Mouse (Mus musculus) CH12.LX (cell line): Measurements from ENCODE around the gene Rora. TPM values are rescaled to one million over a fixed set of nuclear protein-coding genes. Genes with fewer than 3 reads are reported as not detected.

ENCODE experiments used
- DNase-seq: peaks from one replicate; pipeline ENCODE4 v3.0.0-alpha.2; 2013; ENCODE audit errors: extremely low read depth
- H3K27ac ChIP-seq: 2 replicates; pipeline ENCODE4 v1.5.1; 2012; ENCODE audit warnings: low read depth, mild to moderate bottlenecking, control low read depth, moderate library complexity; ENCODE audit not compliant: insufficient read depth
- H3K27me3 ChIP-seq: replicated peaks from 2 replicates; pipeline ENCODE3; 2012; ENCODE audit warnings: inconsistent platforms
- H3K36me3 ChIP-seq, 2 experiments: replicated peaks in 1 of 2; 2 replicates each; pipeline versions ENCODE3 to v1.6.1; 2012; ENCODE audit warnings: inconsistent platforms in 1 of 2, low read length in 1 of 2, mild to moderate bottlenecking in 1 of 2, mixed read lengths in 1 of 2, moderate library complexity in 1 of 2; ENCODE audit not compliant: control insufficient read depth in 1 of 2, insufficient read depth in 1 of 2
- H3K4me1 ChIP-seq, 2 experiments: 2 replicates each; pipeline ENCODE4 v1.6.1; 2012; ENCODE audit warnings: inconsistent platforms in 1 of 2, moderate library complexity in 1 of 2; ENCODE audit not compliant: insufficient read depth in 2 of 2, control insufficient read depth in 1 of 2
- H3K4me2 ChIP-seq: 2 replicates; pipeline ENCODE4 v1.6.1; 2012; ENCODE audit warnings: low read depth, mild to moderate bottlenecking, control low read depth; ENCODE audit not compliant: poor library complexity, insufficient read depth, severe bottlenecking
- H3K4me3 ChIP-seq, 3 experiments: fragments of 150-350 bp in 1 of 3; sonication (generic) in 1 of 3; replicated peaks in 1 of 3; 2 replicates each; pipeline versions ENCODE3 to v1.5.1; 2011 to 2012; ENCODE audit warnings: low read depth in 2 of 3, low read length in 2 of 3, mild to moderate bottlenecking in 2 of 3, moderate library complexity in 2 of 3, control low read depth in 1 of 3, improper control_type of control experiment in 1 of 3, inconsistent platforms in 1 of 3, mixed read lengths in 1 of 3; ENCODE audit not compliant: poor library complexity in 1 of 3
- H3K79me2 ChIP-seq: replicated peaks from 2 replicates; pipeline ENCODE4 v1.6.1; 2012; ENCODE audit warnings: mild to moderate bottlenecking, moderate library complexity; ENCODE audit not compliant: control insufficient read depth, poor library complexity, insufficient read depth, severe bottlenecking; ENCODE audit errors: extremely low read depth
- H3K9ac ChIP-seq: 2 replicates; pipeline ENCODE4 v1.6.1; 2012; ENCODE audit warnings: low read depth, mild to moderate bottlenecking, control low read depth, moderate library complexity; ENCODE audit not compliant: insufficient read depth
- H3K9me3 ChIP-seq: replicated peaks from 2 replicates; pipeline ENCODE3; 2012; ENCODE audit warnings: low read length, inconsistent platforms, mixed read lengths
- CHD1 ChIP-seq: IDR thresholded peaks from 2 replicates; pipeline ENCODE4 v1.6.1; 2012; ENCODE audit warnings: low read depth, low read length, improper control_type of control experiment, inconsistent platforms
- CHD2 ChIP-seq: IDR thresholded peaks from 2 replicates; pipeline ENCODE4 v1.6.1; 2011; ENCODE audit warnings: low read length, improper control_type of control experiment
- CTCF ChIP-seq, 2 experiments: IDR thresholded peaks in 1 of 2; conservative IDR thresholded peaks in 1 of 2; 2 replicates each; pipeline ENCODE4 v1.5.1; 2011 to 2012; ENCODE audit warnings: low read depth in 2 of 2, low read length in 2 of 2, improper control_type of control experiment in 1 of 2, inconsistent platforms in 1 of 2, mild to moderate bottlenecking in 1 of 2, moderate library complexity in 1 of 2
- EP300 ChIP-seq: IDR thresholded peaks from 2 replicates; pipeline ENCODE4 v1.6.1; 2011; ENCODE audit warnings: low read length, improper control_type of control experiment
- ETS1 ChIP-seq: conservative IDR thresholded peaks from 2 replicates; pipeline ENCODE4 v1.6.1; 2012; ENCODE audit warnings: low read depth, mild to moderate bottlenecking, inconsistent platforms, low read length, improper control_type of control experiment, moderate library complexity
- HCFC1 ChIP-seq: IDR thresholded peaks from 2 replicates; pipeline ENCODE4 v1.6.1; 2012; ENCODE audit warnings: low read depth, mild to moderate bottlenecking, inconsistent platforms, low read length, improper control_type of control experiment
- KAT2A ChIP-seq: IDR thresholded peaks from 2 replicates; pipeline ENCODE4 v1.6.1; 2012; ENCODE audit warnings: low read length, improper control_type of control experiment, inconsistent platforms; ENCODE audit not compliant: insufficient replicate concordance
- MAFK ChIP-seq: IDR thresholded peaks from 2 replicates; pipeline ENCODE4 v1.6.1; 2011; ENCODE audit warnings: low read length, improper control_type of control experiment; ENCODE audit not compliant: insufficient replicate concordance
- MAZ ChIP-seq: IDR thresholded peaks from 2 replicates; pipeline ENCODE4 v1.6.1; 2012; ENCODE audit warnings: low read depth, mild to moderate bottlenecking, inconsistent platforms, low read length, improper control_type of control experiment, moderate library complexity
- MEF2A ChIP-seq: IDR thresholded peaks from 2 replicates; pipeline ENCODE4 v1.6.1; 2014; ENCODE audit warnings: low read depth, mild to moderate bottlenecking, inconsistent platforms, low read length, improper control_type of control experiment, borderline replicate concordance
- NELFE ChIP-seq: IDR thresholded peaks from 2 replicates; pipeline ENCODE4 v1.6.1; 2011; ENCODE audit warnings: low read depth, low read length, improper control_type of control experiment
- NRF1 ChIP-seq: IDR thresholded peaks from 2 replicates; pipeline ENCODE4 v1.6.1; 2014; ENCODE audit warnings: low read depth, mild to moderate bottlenecking, inconsistent platforms, low read length, improper control_type of control experiment, moderate library complexity
- POLR2AphosphoS2 ChIP-seq: IDR thresholded peaks from 2 replicates; pipeline ENCODE4 v1.6.1; 2011; ENCODE audit warnings: low read depth, low read length, improper control_type of control experiment
- RAD21 ChIP-seq: IDR thresholded peaks from 2 replicates; pipeline ENCODE4 v1.6.1; 2011; ENCODE audit warnings: low read depth, mild to moderate bottlenecking, low read length, improper control_type of control experiment, moderate library complexity
- SIN3A ChIP-seq: IDR thresholded peaks from 2 replicates; pipeline ENCODE4 v1.6.1; 2012; ENCODE audit warnings: low read length, improper control_type of control experiment, inconsistent platforms
- TBP ChIP-seq: conservative IDR thresholded peaks from 2 replicates; pipeline ENCODE4 v1.6.1; 2011; ENCODE audit warnings: low read depth, low read length, improper control_type of control experiment
- UBTF ChIP-seq: IDR thresholded peaks from 2 replicates; pipeline ENCODE4 v1.6.1; 2012; ENCODE audit warnings: low read depth, mild to moderate bottlenecking, inconsistent platforms, low read length, improper control_type of control experiment, moderate library complexity
- USF2 ChIP-seq: conservative IDR thresholded peaks from 2 replicates; pipeline ENCODE4 v1.6.1; 2011; ENCODE audit warnings: low read depth, low read length, improper control_type of control experiment
- ZKSCAN1 ChIP-seq: IDR thresholded peaks from 2 replicates; pipeline ENCODE4 v1.6.1; 2012; ENCODE audit warnings: low read depth, inconsistent platforms, low read length, improper control_type of control experiment, borderline replicate concordance
- ZNF384 ChIP-seq: IDR thresholded peaks from 2 replicates; pipeline ENCODE4 v1.6.1; 2012; ENCODE audit warnings: low read depth, low read length, improper control_type of control experiment, inconsistent platforms
- dilution Hi-C: fragments of 300-500 bp; cut with MboI; formaldehyde crosslinking; loops from 2 replicates; pipeline ENCODE4 v1.14.3; 2020; ENCODE audit warnings: low sequenced_read_pairs; ENCODE audit not compliant: extremely low pct_unique_long_range_greater_than_20kb, extremely low pct_ligation_motif_present
- in situ Hi-C: fragments of 300-500 bp; cut with MboI; formaldehyde crosslinking; loops from 3 replicates; pipeline ENCODE4 v1.14.3; 2019; ENCODE audit warnings: low sequenced_read_pairs, low pct_ligation_motif_present, low pct_unique_long_range_greater_than_20kb, mixed read lengths
- polyA plus RNA-seq: library from polyadenylated mRNA; unstranded; fragments of >175 nt; gene quantifications from 2 replicates; pipeline ENCODE4 v1.2.1, GENCODE M21; 2012; ENCODE audit warnings: low read depth; ENCODE audit not compliant: insufficient read length
- total RNA-seq, 2 experiments: library from RNA; depleted of rRNA; stranded (reverse); fragments of 300-350 nt in 1 of 2; fragments of >200 nt in 1 of 2; gene quantifications; 2 replicates each; pipeline ENCODE4 v1.2.3; 2012 to 2014

Rora gene
- total and polyA plus RNA-seq, 3 experiments = 0.36 to 0.66 (median 0.64) TPM

- in situ Hi-C loops = no loop called here
- Histone ChIP-seq H3K9ac (no peak overlapping the region), H3K79me2 (no peaks in the 10 kb centered on the region), H3K4me3 (no peak overlapping the region), H3K27me3 (no peaks in the 10 kb centered on the region), H3K4me2 (no peak overlapping the region), H3K9me3 (peaks cover 35% of the 10 kb centered on the region), H3K27ac (no peak overlapping the region), H3K36me3 (no peaks in the 10 kb centered on the region), H3K4me1 (no peaks in the 10 kb centered on the region)
- TF ChIP-seq KAT2A = no peak
- no peak for DNase-seq
- dilution Hi-C loops = no loop called here
These were observed 192.0 kb downstream of the Rora start for GRCm38 (mm10) chr9:68845556-68845955.

- H3K4me2 ChIP-seq = no peak overlapping the region
- dilution Hi-C loops = no loop called here
- no peaks in the 10 kb centered on the region for H3K79me2 ChIP-seq
- no peak overlapping the region for H3K9ac ChIP-seq
- TF ChIP-seq MAZ = no peak
- no peak for TF ChIP-seq MAFK
- TF ChIP-seq ETS1 = no peak
- TF ChIP-seq USF2 = no peak
- no peak for TF ChIP-seq NELFE
- TF ChIP-seq ZNF384 = no peak
- TF ChIP-seq NRF1 = no peak
- no peak for TF ChIP-seq HCFC1
- TF ChIP-seq EP300 = no peak
- no peak for TF ChIP-seq RAD21
- TF ChIP-seq CHD2 = no peak
- TF ChIP-seq POLR2AphosphoS2 = no peak
- no peak for TF ChIP-seq SIN3A
- no peaks in the 10 kb centered on the region for H3K27me3 ChIP-seq
- DNase-seq = no peak
- H3K4me3 ChIP-seq = no peak overlapping the region
- in situ Hi-C loops = no loop called here
- H3K4me1 ChIP-seq = no peaks in the 10 kb centered on the region
- H3K9me3 ChIP-seq = peaks cover 25% of the 10 kb centered on the region
- no peak overlapping the region for H3K27ac ChIP-seq
- no peaks in the 10 kb centered on the region for H3K36me3 ChIP-seq
These were observed 196.7 kb downstream of the Rora start for GRCm38 (mm10) chr9:68850321-68850720.

- no peak for DNase-seq
- Histone ChIP-seq H3K9ac (no peak overlapping the region), H3K27ac (no peak overlapping the region), H3K27me3 (no peaks in the 10 kb centered on the region), H3K4me2 (no peak overlapping the region), H3K4me1 (no peaks in the 10 kb centered on the region), H3K9me3 (peaks cover 26% of the 10 kb centered on the region), H3K36me3 (no peaks in the 10 kb centered on the region), H3K79me2 (no peaks in the 10 kb centered on the region), H3K4me3 (no peak overlapping the region)
- in situ Hi-C loops = no loop called here
- TF ChIP-seq EP300 (no peak), CHD1 (no peak), UBTF (no peak), MAFK (no peak), CTCF (conservative IDR thresholded peaks at IDR 0.05 in 1 of 2, IDR thresholded peaks at IDR 0.05 in 1 of 2; ENCODE audit: low read depth in 2 of 2, low read length in 2 of 2) (no peak), KAT2A (no peak), MEF2A (no peak), ZKSCAN1 (no peak), SIN3A (no peak), TBP (no peak)
- dilution Hi-C loops = no loop called here
These were observed 198.6 kb downstream of the Rora start for GRCm38 (mm10) chr9:68852201-68852600.
